Comparison of ENCODE assay signal across 8 mouse cellular contexts in genomic region chr5:109555676-109556571, GRCm38 (mm10). TPM values are rescaled to one million over a fixed set of nuclear protein-coding genes. Genes with fewer than 3 reads are reported as not detected.
DNase-seq lines count a peak whose midpoint lies in the region; ATAC-seq lines count a peak whose summit lies in the region.

No protein-coding gene starts in this region.

- 79% methylated on average over 54 of the region's 54 CpGs for WGBS in kidney, embryonic 16.5 days
- 75% methylated on average over 54 of the region's 54 CpGs for WGBS in liver, embryonic 13.5 days (ENCODE audit: insufficient replicate concordance)

- peak; percentile 77 to 85 for DNase-seq in right cerebral cortex, postnatal 10 days (ENCODE audit: low spot score in 2 of 2)
- no peak for DNase-seq in right cerebral cortex, adult 2 months (ENCODE audit: low spot score in 2 of 2)
- DNase-seq in gastrocnemius, postnatal 4 days (ENCODE audit: low spot score in 2 of 2) = peak; percentile 25 to 31
- peak; percentile 9 for DNase-seq in liver, embryonic 13.5 days
- DNase-seq in spleen, postnatal 36 days (ENCODE audit: low spot score in 2 of 2) = peak; percentile 9 to 18
- DNase-seq in natural killer cell, adult 2 months (ENCODE audit: low spot score in 2 of 2) = no peak

- H3K9me3 ChIP-seq in kidney, embryonic 16.5 days (ENCODE audit: low read length) = peaks cover 62% of the 10 kb centered on the region
- H3K9me3 ChIP-seq in liver, embryonic 13.5 days (replicated peaks) = peaks cover 52% of the 10 kb centered on the region

- no peaks in the 10 kb centered on the region for H3K27me3 ChIP-seq in kidney, embryonic 16.5 days (ENCODE audit: insufficient read depth, low read length)
- H3K27me3 ChIP-seq in liver, embryonic 13.5 days = no peaks in the 10 kb centered on the region

- ATAC-seq in kidney, embryonic 16.5 days (ENCODE audit: low FRiP score, low TSS enrichment) = no peak
- ATAC-seq in liver, embryonic 13.5 days (ENCODE audit: low read depth) = no peak

- no peak overlapping the region; the same call in 1 of the 2 replicates for H3K27ac ChIP-seq in brown adipose tissue, adult 24 weeks (replicated peaks; ENCODE audit: low read depth, low read length)
- H3K27ac ChIP-seq in kidney, embryonic 16.5 days (ENCODE audit: low read length) = peak overlapping the region; percentile 93
- peak overlapping the region; percentile 85; the same call in 1 of the 2 replicates for H3K27ac ChIP-seq in liver, embryonic 13.5 days

- H3K4me1 ChIP-seq in brown adipose tissue, adult 24 weeks (ENCODE audit: control insufficient read depth, insufficient read depth, insufficient read length, low read length) = no peaks in the 10 kb centered on the region
- H3K4me1 ChIP-seq in kidney, embryonic 16.5 days (ENCODE audit: insufficient read depth, low read length) = no peaks in the 10 kb centered on the region
- H3K4me1 ChIP-seq in liver, embryonic 13.5 days (replicated peaks) = peaks cover 20% of the 10 kb centered on the region

- H3K4me3 ChIP-seq in brown adipose tissue, adult 24 weeks (ENCODE audit: insufficient read depth, low read depth, low read length) = peak overlapping the region; percentile 82
- peak overlapping the region; percentile 80 for H3K4me3 ChIP-seq in kidney, embryonic 16.5 days (ENCODE audit: low read length)
- peak overlapping the region; percentile 71 for H3K4me3 ChIP-seq in liver, embryonic 13.5 days (replicated peaks)

- H3K36me3 ChIP-seq in kidney, embryonic 16.5 days (ENCODE audit: insufficient read depth, low read length) = peaks cover 43% of the 10 kb centered on the region
- peaks cover 40% of the 10 kb centered on the region for H3K36me3 ChIP-seq in liver, embryonic 13.5 days

- H3K4me2 ChIP-seq in kidney, embryonic 16.5 days (replicated peaks; ENCODE audit: low read depth, low read length) = peak overlapping the region; percentile 48
- peak overlapping the region; percentile 81 for H3K4me2 ChIP-seq in liver, embryonic 13.5 days

- H3K9ac ChIP-seq in kidney, embryonic 16.5 days (replicated peaks; ENCODE audit: low read length) = no peak overlapping the region
- no peak overlapping the region for H3K9ac ChIP-seq in liver, embryonic 13.5 days

RNA-seq across cellular contexts. Expression of gene Crlf2, which starts 2.9 kb away (rescaled TPM):
- polyA plus RNA-seq in brown adipose tissue, adult 24 weeks (2012; ENCODE audit: insufficient read depth, insufficient read length, missing spikeins) = 3.1 and 3.4 TPM in 2 replicates
- 10 to 100 TPM; 13.6 to 18.0 TPM for total RNA-seq in gastrocnemius, postnatal 4 days (2021)
- polyA plus RNA-seq in kidney, embryonic 16.5 days (2015; fragmentation: Nextera tagmentation; extraction: Ambion mirVana) = 11.9 and 14.5 TPM in 2 replicates
- polyA plus RNA-seq in liver, embryonic 13.5 days (2015; fragmentation: Nextera tagmentation; extraction: Ambion mirVana) = 4.8 and 5.3 TPM in 2 replicates

Comparison
In these comparisons a context has a peak if more than half of its experiments do, and no peak if none do; other contexts are left out.
1. DNase-seq: peak in right cerebral cortex, postnatal 10 days (2 of 2), gastrocnemius, postnatal 4 days (2 of 2), liver, embryonic 13.5 days (single experiment) and spleen, postnatal 36 days (2 of 2); none in right cerebral cortex, adult 2 months (0 of 2) and natural killer cell, adult 2 months (0 of 2).
2. Peak in every context shown above with its lines, with median percentiles within 50 percentile points of each other: H3K4me3 ChIP-seq.